Mouse (Mus musculus): ENCODE results near the gene Rnf144b. TPM values are rescaled to one million over a fixed set of nuclear protein-coding genes. Genes with fewer than 3 reads are reported as not detected.
A peak's percentile ranks its signal among the peaks of the same experiment; 100 is the strongest.

Rnf144b gene
- total and polyA plus RNA-seq, 3 experiments: 8.0 to 31.0 (median 18.1) TPM

DNA sequence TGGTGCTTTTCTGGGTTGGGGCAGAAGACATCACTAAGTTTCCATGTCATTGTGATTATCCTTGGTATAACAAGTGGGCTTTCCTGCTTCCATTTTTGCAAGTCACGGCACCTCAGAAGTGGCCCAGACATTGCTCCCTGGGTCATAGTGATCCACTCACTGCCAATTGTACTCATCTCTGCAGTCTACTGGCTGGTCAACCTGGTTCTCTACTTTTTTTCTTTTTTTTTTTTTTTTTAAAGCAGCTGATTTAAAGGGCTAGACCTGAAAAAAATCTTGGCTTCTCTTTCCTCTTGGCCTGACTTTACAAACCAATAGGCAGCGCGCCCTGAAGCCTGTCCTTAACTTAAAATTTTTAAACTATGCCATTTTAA is 102.9 kb downstream of the Rnf144b start:
- H3K36me3 ChIP-seq (ENCODE audit: control insufficient read depth, insufficient read depth, low read length): peaks cover 9% of the 10 kb centered on the region
- intact Hi-C loops (cut with DNase I): loop anchor here (2.0 to 10.0 kb wide), 3 partner anchors 25 to 71 kb away; no protein-coding TSS in a partner anchor
- H3K27me3 ChIP-seq (ENCODE audit: control insufficient read depth, insufficient read depth, low read length): no peaks in the 10 kb centered on the region
- no peak overlapping the region for H3K9ac ChIP-seq (ENCODE audit: low read depth, low read length)
- peaks cover 5% of the 10 kb centered on the region; the same call in 1 of the 2 replicates for H3K79me2 ChIP-seq (replicated peaks; ENCODE audit: control insufficient read depth, insufficient read depth, low read length)
- H3K27ac ChIP-seq: peak overlapping the region; percentile 75
- H3K4me1 ChIP-seq (ENCODE audit: control insufficient read depth, insufficient read depth, low read length): peaks cover 9% of the 10 kb centered on the region
- no peak overlapping the region for H3K4me3 ChIP-seq
- 84% methylated on average over 3 of the region's 3 CpGs for WGBS
- no peak for DNase-seq
- no peak for TF ChIP-seq CTCF (IDR thresholded peaks at IDR 0.05)
- TF ChIP-seq EP300 (IDR thresholded peaks at IDR 0.05; ENCODE audit: insufficient read depth, low read depth, low read length): no peak
- no peak for TF ChIP-seq POLR2A (IDR thresholded peaks at IDR 0.05; ENCODE audit: insufficient read depth, low read depth, low read length)

DNA sequence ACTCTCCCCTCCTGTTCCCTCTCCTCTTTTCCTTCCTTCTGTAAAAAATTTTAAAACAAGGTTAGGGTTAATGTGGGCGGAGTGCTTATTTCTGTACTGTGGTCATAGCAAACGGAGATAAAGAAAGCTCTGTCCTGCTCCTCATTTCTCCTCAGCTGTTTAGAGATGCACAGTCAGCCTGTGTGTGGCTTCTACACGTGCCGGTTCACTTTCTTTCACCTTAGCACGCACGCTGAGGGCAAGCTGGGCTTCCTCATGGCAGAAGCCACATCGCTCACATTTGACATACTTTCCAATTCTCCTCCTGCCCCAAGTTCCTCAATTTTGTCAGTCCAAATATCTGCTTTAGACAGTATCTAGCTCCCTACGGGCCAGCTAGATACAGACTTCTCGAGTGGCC is 103.3 kb downstream of the Rnf144b start:
- no peak overlapping the region for H3K4me3 ChIP-seq
- no peak overlapping the region; the same call in 1 of the 2 replicates for H3K27ac ChIP-seq
- peaks cover 5% of the 10 kb centered on the region for H3K36me3 ChIP-seq (ENCODE audit: control insufficient read depth, insufficient read depth, low read length)
- H3K4me1 ChIP-seq (ENCODE audit: control insufficient read depth, insufficient read depth, low read length): peaks cover 9% of the 10 kb centered on the region
- no peak for DNase-seq
- intact Hi-C loops (cut with DNase I): loop anchor here (1.0 to 10.0 kb wide), 4 partner anchors 25 to 71 kb away; no protein-coding TSS in a partner anchor
- TF ChIP-seq POLR2A (IDR thresholded peaks at IDR 0.05; ENCODE audit: insufficient read depth, low read depth, low read length) (no peak), CTCF (IDR thresholded peaks at IDR 0.05) (no peak), EP300 (IDR thresholded peaks at IDR 0.05; ENCODE audit: insufficient read depth, low read depth, low read length) (no peak)
- WGBS: 77% methylated on average over 9 of the region's 9 CpGs
- H3K9ac ChIP-seq (ENCODE audit: low read depth, low read length): no peak overlapping the region
- H3K79me2 ChIP-seq (replicated peaks; ENCODE audit: control insufficient read depth, insufficient read depth, low read length): peaks cover 5% of the 10 kb centered on the region; the same call in 1 of the 2 replicates
- no peaks in the 10 kb centered on the region for H3K27me3 ChIP-seq (ENCODE audit: control insufficient read depth, insufficient read depth, low read length)

DNA sequence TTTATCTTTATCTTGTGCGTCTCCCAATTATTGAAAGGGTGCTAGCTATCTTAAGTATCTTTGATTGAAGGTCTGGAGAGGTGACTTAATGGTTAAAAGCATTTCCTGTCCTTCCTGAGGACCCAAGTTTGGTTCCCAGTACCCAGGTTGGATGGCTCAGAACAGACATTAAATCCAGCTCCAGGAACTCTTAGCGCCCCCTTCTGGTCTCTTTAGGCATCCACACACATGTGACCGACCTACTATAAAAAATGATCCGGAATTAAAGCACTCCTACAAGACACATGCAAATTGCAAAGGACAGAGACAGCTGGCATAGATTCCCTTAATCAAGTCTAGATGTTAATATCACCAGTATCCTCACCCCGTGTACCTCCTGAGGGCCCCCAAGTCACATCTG is 104.1 kb downstream of the Rnf144b start:
- Histone ChIP-seq H3K4me1 (ENCODE audit: control insufficient read depth, insufficient read depth, low read length) (peaks cover 9% of the 10 kb centered on the region), H3K36me3 (ENCODE audit: control insufficient read depth, insufficient read depth, low read length) (no peaks in the 10 kb centered on the region), H3K9ac (ENCODE audit: low read depth, low read length) (no peak overlapping the region), H3K4me3 (no peak overlapping the region), H3K27ac (no peak overlapping the region), H3K79me2 (replicated peaks; ENCODE audit: control insufficient read depth, insufficient read depth, low read length) (peaks cover 5% of the 10 kb centered on the region; the same call in 1 of the 2 replicates), H3K27me3 (ENCODE audit: control insufficient read depth, insufficient read depth, low read length) (no peaks in the 10 kb centered on the region)
- no peak for DNase-seq
- peak; percentile 54 for TF ChIP-seq CTCF (IDR thresholded peaks at IDR 0.05)
- no peak for TF ChIP-seq EP300 (IDR thresholded peaks at IDR 0.05; ENCODE audit: insufficient read depth, low read depth, low read length)
- intact Hi-C loops (cut with DNase I): loop anchor here (1.0 to 10.0 kb wide), 3 partner anchors 35 to 72 kb away; no protein-coding TSS in a partner anchor
- WGBS: 91% methylated on average over 5 of the region's 5 CpGs

DNA sequence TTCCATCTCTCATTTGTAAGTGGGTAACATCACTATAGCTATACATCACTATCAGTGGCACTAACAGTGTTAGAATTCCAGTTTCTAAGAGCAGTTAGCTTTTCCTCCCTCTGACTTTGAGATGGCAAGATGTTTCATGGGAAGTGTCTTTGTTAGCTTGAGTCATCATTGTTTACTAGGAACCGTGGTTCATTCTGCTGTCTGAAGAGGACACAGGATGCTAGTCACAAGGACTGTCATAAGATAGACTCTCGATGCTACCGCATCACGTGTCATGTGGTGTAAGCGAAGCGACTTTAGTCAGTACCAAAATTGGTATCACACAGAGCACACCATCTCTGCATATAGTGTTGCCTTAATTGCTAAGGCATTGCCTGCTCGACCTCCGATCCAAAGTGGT is 105.7 kb downstream of the Rnf144b start:
- intact Hi-C loops (cut with DNase I): loop anchor here (5.0 to 10.0 kb wide), 2 partner anchors 59 to 73 kb away; no protein-coding TSS in a partner anchor
- H3K27ac ChIP-seq: no peak overlapping the region

DNA sequence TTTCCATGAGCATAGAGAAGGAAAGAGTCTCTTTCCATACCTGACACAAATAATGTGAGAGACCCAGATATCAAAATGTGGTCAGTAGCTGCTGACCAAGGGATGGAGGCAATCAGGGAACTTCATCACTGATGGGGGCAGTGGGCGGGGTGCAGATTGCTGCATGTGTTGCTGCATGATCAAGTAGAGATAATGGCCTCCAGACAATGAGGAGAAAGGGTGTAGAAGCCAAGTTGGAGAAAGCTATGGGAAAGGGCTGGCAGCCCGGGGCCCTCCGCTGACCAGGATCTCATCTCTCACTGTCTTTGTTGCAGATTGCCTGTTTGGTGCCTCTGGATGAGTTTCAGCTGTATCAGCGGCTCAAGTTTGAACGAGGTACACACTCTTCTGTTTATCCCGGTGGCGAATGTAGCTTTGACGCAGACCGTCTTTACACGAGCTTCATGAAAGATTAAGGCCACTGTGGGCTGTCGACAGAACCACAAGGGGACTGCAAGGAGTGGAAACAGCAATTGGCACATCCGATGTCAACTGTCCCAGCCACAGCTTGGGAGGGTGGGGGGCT is 106.3 kb downstream of the Rnf144b start:
- TF ChIP-seq CTCF (IDR thresholded peaks at IDR 0.05) (no peak), POLR2A (IDR thresholded peaks at IDR 0.05; ENCODE audit: insufficient read depth, low read depth, low read length) (no peak), EP300 (IDR thresholded peaks at IDR 0.05; ENCODE audit: insufficient read depth, low read depth, low read length) (no peak)
- intact Hi-C loops (cut with DNase I): loop anchor here (5.0 to 10.0 kb wide), 2 partner anchors 59 to 74 kb away; no protein-coding TSS in a partner anchor
- DNase-seq: no peak
- H3K9ac ChIP-seq (ENCODE audit: low read depth, low read length): no peak overlapping the region
- no peaks in the 10 kb centered on the region for H3K27me3 ChIP-seq (ENCODE audit: control insufficient read depth, insufficient read depth, low read length)
- H3K4me3 ChIP-seq: no peak overlapping the region
- no peaks in the 10 kb centered on the region for H3K36me3 ChIP-seq (ENCODE audit: control insufficient read depth, insufficient read depth, low read length)
- 74% methylated on average over 12 of the region's 12 CpGs for WGBS
- H3K4me1 ChIP-seq (ENCODE audit: control insufficient read depth, insufficient read depth, low read length): peaks cover 9% of the 10 kb centered on the region
- no peak overlapping the region for H3K27ac ChIP-seq
- H3K79me2 ChIP-seq (replicated peaks; ENCODE audit: control insufficient read depth, insufficient read depth, low read length): peaks cover 5% of the 10 kb centered on the region; the same call in 1 of the 2 replicates

More for the DNA sequence above, 105.7 kb downstream of the Rnf144b start:
- H3K27me3 ChIP-seq (ENCODE audit: control insufficient read depth, insufficient read depth, low read length): no peaks in the 10 kb centered on the region
- peaks cover 9% of the 10 kb centered on the region for H3K4me1 ChIP-seq (ENCODE audit: control insufficient read depth, insufficient read depth, low read length)
- H3K79me2 ChIP-seq (replicated peaks; ENCODE audit: control insufficient read depth, insufficient read depth, low read length): peaks cover 5% of the 10 kb centered on the region; the same call in 1 of the 2 replicates
- H3K36me3 ChIP-seq (ENCODE audit: control insufficient read depth, insufficient read depth, low read length): no peaks in the 10 kb centered on the region
- no peak for DNase-seq
- H3K9ac ChIP-seq (ENCODE audit: low read depth, low read length): no peak overlapping the region
- H3K4me3 ChIP-seq: no peak overlapping the region
- 86% methylated on average over 8 of the region's 8 CpGs for WGBS
- TF ChIP-seq POLR2A (IDR thresholded peaks at IDR 0.05; ENCODE audit: insufficient read depth, low read depth, low read length) (no peak), CTCF (IDR thresholded peaks at IDR 0.05) (no peak), EP300 (IDR thresholded peaks at IDR 0.05; ENCODE audit: insufficient read depth, low read depth, low read length) (no peak)

DNA sequence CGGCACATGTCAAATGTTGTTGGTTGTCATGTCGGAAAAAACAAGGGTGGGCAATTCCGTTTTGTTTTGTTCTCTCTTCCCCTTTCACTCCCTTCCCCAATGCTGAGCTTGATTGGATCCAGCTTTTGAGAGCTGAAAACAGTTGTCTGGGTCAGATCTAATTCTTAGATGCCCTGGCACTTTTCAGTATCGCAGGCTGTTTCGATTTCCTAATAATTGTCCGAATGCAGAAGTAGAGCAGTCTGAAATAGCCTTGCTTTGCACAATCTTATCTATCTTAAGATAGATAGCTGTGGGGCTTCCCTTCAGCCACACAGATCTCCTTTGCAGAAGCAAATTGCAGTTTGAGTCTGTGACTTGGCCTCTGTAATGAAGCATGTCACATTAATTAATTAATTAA is 109.7 kb downstream of the Rnf144b start:
- no peak for DNase-seq
- H3K36me3 ChIP-seq (ENCODE audit: control insufficient read depth, insufficient read depth, low read length): no peaks in the 10 kb centered on the region
- WGBS: 81% methylated on average over 6 of the region's 6 CpGs

More for the DNA sequence above, 109.7 kb downstream of the Rnf144b start:
- Histone ChIP-seq H3K27ac (no peak overlapping the region), H3K27me3 (ENCODE audit: control insufficient read depth, insufficient read depth, low read length) (no peaks in the 10 kb centered on the region), H3K79me2 (replicated peaks; ENCODE audit: control insufficient read depth, insufficient read depth, low read length) (0 out of 2 replicates have a peak, but pooled peaks cover 5% of the 10 kb centered on the region), H3K4me1 (ENCODE audit: control insufficient read depth, insufficient read depth, low read length) (peaks cover 2% of the 10 kb centered on the region), H3K4me3 (no peak overlapping the region), H3K9ac (ENCODE audit: low read depth, low read length) (no peak overlapping the region)
- intact Hi-C loops (cut with DNase I): no loop called here
- TF ChIP-seq CTCF (IDR thresholded peaks at IDR 0.05) (no peak), POLR2A (IDR thresholded peaks at IDR 0.05; ENCODE audit: insufficient read depth, low read depth, low read length) (no peak)

Measured in heart, adult 2 months (tissue).